Mouse (Mus musculus) testis, adult 2 months (tissue): ENCODE measurements around the gene Gm1123.

Experiments used
- CTCF ChIP-seq: fragments of 200-500 bp; IDR thresholded peaks from 2 replicates; pipeline ENCODE4 v1.5.1; 2012; ENCODE audit warnings: low read depth, mild to moderate bottlenecking, inconsistent platforms, low read length, moderate library complexity; ENCODE audit not compliant: control insufficient read depth, insufficient read depth, insufficient replicate concordance
- POLR2A ChIP-seq: fragments of 200-500 bp; IDR thresholded peaks from 2 replicates; pipeline ENCODE4 v1.6.1; 2012; ENCODE audit warnings: low read depth, mild to moderate bottlenecking, inconsistent platforms, low read length, moderate library complexity; ENCODE audit not compliant: control insufficient read depth

DNA sequence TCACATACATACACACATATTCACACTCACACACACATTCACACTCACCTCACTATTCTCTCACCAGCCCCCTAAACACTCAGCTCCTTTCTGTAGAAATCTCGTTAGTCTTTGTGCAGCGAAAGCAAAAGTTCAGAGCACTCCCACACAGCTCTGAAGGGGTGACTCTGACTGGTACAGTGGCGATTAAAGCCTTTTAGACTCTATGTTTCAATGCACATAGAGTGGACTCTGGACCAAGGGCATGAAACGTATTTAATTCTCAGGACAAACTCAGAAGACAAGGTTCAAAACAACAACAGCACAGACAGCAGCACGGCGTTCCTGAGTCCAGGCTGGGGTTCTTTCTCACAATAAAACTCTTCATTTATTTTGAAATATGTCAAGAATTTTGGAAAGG lies 17.8 kb downstream of the Gm1123 start:
- no peak for TF ChIP-seq CTCF
- TF ChIP-seq POLR2A, result no peak
